Mouse (Mus musculus): Measurements from ENCODE around the gene Zscan18. TPM values are rescaled to one million over a fixed set of nuclear protein-coding genes. Genes with fewer than 3 reads are reported as not detected.

Gene Zscan18
- polyA plus RNA-seq, 1 experiment from 2014 or later = 10.4 TPM

Other genes with a start within 250 kb of the Zscan18 start
- 0.03 TPM in 1 of 2 replicates, not detected in the other for gene Vmn2r53, start 194.8 kb downstream of the Zscan18 start, polyA plus RNA-seq (2016; fragmentation: Nextera tagmentation; extraction: Ambion mirVana)
- not detected in 2 replicates for gene Vmn2r54, start 163.3 kb downstream of the Zscan18 start, polyA plus RNA-seq (2016; fragmentation: Nextera tagmentation; extraction: Ambion mirVana)
- not detected in 2 replicates for gene Vmn2r55, start 118.6 kb downstream of the Zscan18 start, polyA plus RNA-seq (2016; fragmentation: Nextera tagmentation; extraction: Ambion mirVana)
- not detected in 2 replicates for gene Vmn2r56, start 68.6 kb downstream of the Zscan18 start, polyA plus RNA-seq (2016; fragmentation: Nextera tagmentation; extraction: Ambion mirVana)
- 11.9 and 12.2 TPM in 2 replicates for gene Zfp329, start 15.2 kb upstream of the Zscan18 start, polyA plus RNA-seq (2016; fragmentation: Nextera tagmentation; extraction: Ambion mirVana)
- gene Zfp110, start 31.1 kb upstream of the Zscan18 start, polyA plus RNA-seq (2016; fragmentation: Nextera tagmentation; extraction: Ambion mirVana) = 22.9 and 23.1 TPM in 2 replicates
- gene Zfp128, start 77.5 kb upstream of the Zscan18 start, polyA plus RNA-seq (2016; fragmentation: Nextera tagmentation; extraction: Ambion mirVana) = 3.0 and 3.2 TPM in 2 replicates
- gene Zscan22, start 94.2 kb upstream of the Zscan18 start, polyA plus RNA-seq (2016; fragmentation: Nextera tagmentation; extraction: Ambion mirVana) = 10.9 and 11.3 TPM in 2 replicates
- gene Rps5, start 118.7 kb upstream of the Zscan18 start, polyA plus RNA-seq (2016; fragmentation: Nextera tagmentation; extraction: Ambion mirVana) = 456 and 474 TPM in 2 replicates
- gene Rnf225, start 123.8 kb upstream of the Zscan18 start, polyA plus RNA-seq (2016; fragmentation: Nextera tagmentation; extraction: Ambion mirVana) = 0.95 and 1.1 TPM in 2 replicates
- 7.8 and 8.0 TPM in 2 replicates for gene Zfp324, start 162.2 kb upstream of the Zscan18 start, polyA plus RNA-seq (2016; fragmentation: Nextera tagmentation; extraction: Ambion mirVana)
- 6.4 and 7.2 TPM in 2 replicates for gene Zfp446, start 174.2 kb upstream of the Zscan18 start, polyA plus RNA-seq (2016; fragmentation: Nextera tagmentation; extraction: Ambion mirVana)
- gene Slc27a5, start 194.6 kb upstream of the Zscan18 start, polyA plus RNA-seq (2016; fragmentation: Nextera tagmentation; extraction: Ambion mirVana) = 0.22 TPM in 1 of 2 replicates, not detected in the other
- gene Trim28, start 195.5 kb upstream of the Zscan18 start, polyA plus RNA-seq (2016; fragmentation: Nextera tagmentation; extraction: Ambion mirVana) = 221 and 228 TPM in 2 replicates
- gene Zbtb45, start 206.4 kb upstream of the Zscan18 start, polyA plus RNA-seq (2016; fragmentation: Nextera tagmentation; extraction: Ambion mirVana) = 16.2 and 18.7 TPM in 2 replicates
- gene Chmp2a, start 231.2 kb upstream of the Zscan18 start, polyA plus RNA-seq (2016; fragmentation: Nextera tagmentation; extraction: Ambion mirVana) = 127 and 131 TPM in 2 replicates
- gene Ube2m, start 234.6 kb upstream of the Zscan18 start, polyA plus RNA-seq (2016; fragmentation: Nextera tagmentation; extraction: Ambion mirVana) = 160 and 170 TPM in 2 replicates

Data from heart, embryonic 12.5 days (tissue).